Mouse (Mus musculus) liver, postnatal 0 days (tissue): ENCODE measurements at regions not wholly inside any gene's neighbourhood (a gene's known extent, or its start where the extent isn't known, plus 50 kb on each side); places are given as distances from the start of the nearest gene placed in this dataset.
A peak's percentile ranks its signal among the peaks of the same experiment; 100 is the strongest.

Source experiments
- CTCF ChIP-seq: sonication (generic); IDR thresholded peaks from 2 replicates; pipeline ENCODE4 v1.5.1; 2016; ENCODE audit warnings: antibody characterized with exemption, low read depth
- EP300 ChIP-seq: IDR thresholded peaks from 2 replicates; pipeline ENCODE4 v1.6.1; 2016; ENCODE audit warnings: antibody characterized with exemption, low read depth, mild to moderate bottlenecking

- TF ChIP-seq EP300 (peak; percentile 41; the same call in 1 of the 2 replicates), CTCF (no peak)
These were observed 62.2 kb downstream of the Psmg1 start for GRCm38 (mm10) chr16:95928290-95929260.
